Mouse (Mus musculus) E14TG2a.4 (cell line): ENCODE measurements around the gene Srd5a1.

Experiments
- CTCF ChIP-seq: conservative IDR thresholded peaks from 2 replicates; pipeline ENCODE4 v1.5.1; 2014; ENCODE audit warnings: low read length
- POU5F1 ChIP-seq: IDR thresholded peaks from 2 replicates; pipeline ENCODE4 v1.6.1; 2014; ENCODE audit warnings: low read length, borderline replicate concordance

- TF ChIP-seq CTCF (no peak), POU5F1 (no peak)
Observed at GRCm38 (mm10) chr13:69604670-69605069, 6.6 kb downstream of the Srd5a1 start.
